Mouse (Mus musculus) CH12.LX (cell line): ENCODE measurements around the gene H2afj. TPM values are rescaled to one million over a fixed set of nuclear protein-coding genes. Genes with fewer than 3 reads are reported as not detected.
A peak's percentile ranks its signal among the peaks of the same experiment; 100 is the strongest.

Experiments used
- DNase-seq: peaks from one replicate; pipeline ENCODE4 v3.0.0-alpha.2; 2013; ENCODE audit errors: extremely low read depth
- H3K27ac ChIP-seq: 2 replicates; pipeline ENCODE4 v1.5.1; 2012; ENCODE audit warnings: low read depth, mild to moderate bottlenecking, control low read depth, moderate library complexity; ENCODE audit not compliant: insufficient read depth
- H3K27me3 ChIP-seq: replicated peaks from 2 replicates; pipeline ENCODE3; 2012; ENCODE audit warnings: inconsistent platforms
- H3K36me3 ChIP-seq, 2 experiments: replicated peaks in 1 of 2; 2 replicates each; pipeline versions ENCODE3 to v1.6.1; 2012; ENCODE audit warnings: inconsistent platforms in 1 of 2, low read length in 1 of 2, mild to moderate bottlenecking in 1 of 2, mixed read lengths in 1 of 2, moderate library complexity in 1 of 2; ENCODE audit not compliant: control insufficient read depth in 1 of 2, insufficient read depth in 1 of 2
- H3K4me1 ChIP-seq, 2 experiments: 2 replicates each; pipeline ENCODE4 v1.6.1; 2012; ENCODE audit warnings: inconsistent platforms in 1 of 2, moderate library complexity in 1 of 2; ENCODE audit not compliant: insufficient read depth in 2 of 2, control insufficient read depth in 1 of 2
- H3K4me2 ChIP-seq: 2 replicates; pipeline ENCODE4 v1.6.1; 2012; ENCODE audit warnings: low read depth, mild to moderate bottlenecking, control low read depth; ENCODE audit not compliant: poor library complexity, insufficient read depth, severe bottlenecking
- H3K4me3 ChIP-seq, 3 experiments: fragments of 150-350 bp in 1 of 3; sonication (generic) in 1 of 3; replicated peaks in 1 of 3; 2 replicates each; pipeline versions ENCODE3 to v1.5.1; 2011 to 2012; ENCODE audit warnings: low read depth in 2 of 3, low read length in 2 of 3, mild to moderate bottlenecking in 2 of 3, moderate library complexity in 2 of 3, control low read depth in 1 of 3, improper control_type of control experiment in 1 of 3, inconsistent platforms in 1 of 3, mixed read lengths in 1 of 3; ENCODE audit not compliant: poor library complexity in 1 of 3
- H3K79me2 ChIP-seq: replicated peaks from 2 replicates; pipeline ENCODE4 v1.6.1; 2012; ENCODE audit warnings: mild to moderate bottlenecking, moderate library complexity; ENCODE audit not compliant: control insufficient read depth, poor library complexity, insufficient read depth, severe bottlenecking; ENCODE audit errors: extremely low read depth
- H3K9ac ChIP-seq: 2 replicates; pipeline ENCODE4 v1.6.1; 2012; ENCODE audit warnings: low read depth, mild to moderate bottlenecking, control low read depth, moderate library complexity; ENCODE audit not compliant: insufficient read depth
- H3K9me3 ChIP-seq: replicated peaks from 2 replicates; pipeline ENCODE3; 2012; ENCODE audit warnings: low read length, inconsistent platforms, mixed read lengths
- CHD1 ChIP-seq: IDR thresholded peaks from 2 replicates; pipeline ENCODE4 v1.6.1; 2012; ENCODE audit warnings: low read depth, low read length, improper control_type of control experiment, inconsistent platforms
- CTCF ChIP-seq, 2 experiments: IDR thresholded peaks in 1 of 2; conservative IDR thresholded peaks in 1 of 2; 2 replicates each; pipeline ENCODE4 v1.5.1; 2011 to 2012; ENCODE audit warnings: low read depth in 2 of 2, low read length in 2 of 2, improper control_type of control experiment in 1 of 2, inconsistent platforms in 1 of 2, mild to moderate bottlenecking in 1 of 2, moderate library complexity in 1 of 2
- E2F4 ChIP-seq: IDR thresholded peaks from 2 replicates; pipeline ENCODE4 v1.6.1; 2011; ENCODE audit warnings: low read depth, low read length, improper control_type of control experiment; ENCODE audit not compliant: insufficient replicate concordance
- EP300 ChIP-seq: IDR thresholded peaks from 2 replicates; pipeline ENCODE4 v1.6.1; 2011; ENCODE audit warnings: low read length, improper control_type of control experiment
- ETS1 ChIP-seq: conservative IDR thresholded peaks from 2 replicates; pipeline ENCODE4 v1.6.1; 2012; ENCODE audit warnings: low read depth, mild to moderate bottlenecking, inconsistent platforms, low read length, improper control_type of control experiment, moderate library complexity
- HCFC1 ChIP-seq: IDR thresholded peaks from 2 replicates; pipeline ENCODE4 v1.6.1; 2012; ENCODE audit warnings: low read depth, mild to moderate bottlenecking, inconsistent platforms, low read length, improper control_type of control experiment
- JUN ChIP-seq: IDR thresholded peaks from 2 replicates; pipeline ENCODE4 v1.6.1; 2011; ENCODE audit warnings: low read depth, mild to moderate bottlenecking, low read length, improper control_type of control experiment, moderate library complexity; ENCODE audit not compliant: insufficient read depth
- JUND ChIP-seq: conservative IDR thresholded peaks from 2 replicates; pipeline ENCODE4 v1.6.1; 2011; ENCODE audit warnings: low read depth, low read length, improper control_type of control experiment
- KAT2A ChIP-seq: IDR thresholded peaks from 2 replicates; pipeline ENCODE4 v1.6.1; 2012; ENCODE audit warnings: low read length, improper control_type of control experiment, inconsistent platforms; ENCODE audit not compliant: insufficient replicate concordance
- MAFK ChIP-seq: IDR thresholded peaks from 2 replicates; pipeline ENCODE4 v1.6.1; 2011; ENCODE audit warnings: low read length, improper control_type of control experiment; ENCODE audit not compliant: insufficient replicate concordance
- MAZ ChIP-seq: IDR thresholded peaks from 2 replicates; pipeline ENCODE4 v1.6.1; 2012; ENCODE audit warnings: low read depth, mild to moderate bottlenecking, inconsistent platforms, low read length, improper control_type of control experiment, moderate library complexity
- MEF2A ChIP-seq: IDR thresholded peaks from 2 replicates; pipeline ENCODE4 v1.6.1; 2014; ENCODE audit warnings: low read depth, mild to moderate bottlenecking, inconsistent platforms, low read length, improper control_type of control experiment, borderline replicate concordance
- MXI1 ChIP-seq: IDR thresholded peaks from 2 replicates; pipeline ENCODE4 v1.6.1; 2011; ENCODE audit warnings: mild to moderate bottlenecking, low read depth, low read length, improper control_type of control experiment
- POLR2A ChIP-seq: IDR thresholded peaks from 2 replicates; pipeline ENCODE4 v1.6.1; 2011; ENCODE audit warnings: low read depth, mild to moderate bottlenecking, improper control_type of control experiment, low read length
- POLR2AphosphoS2 ChIP-seq: IDR thresholded peaks from 2 replicates; pipeline ENCODE4 v1.6.1; 2011; ENCODE audit warnings: low read depth, low read length, improper control_type of control experiment
- RCOR1 ChIP-seq: conservative IDR thresholded peaks from 2 replicates; pipeline ENCODE4 v1.6.1; 2012; ENCODE audit warnings: low read depth, mild to moderate bottlenecking, inconsistent platforms, low read length, improper control_type of control experiment
- SMC3 ChIP-seq: IDR thresholded peaks from 2 replicates; pipeline ENCODE4 v1.6.1; 2011; ENCODE audit warnings: low read depth, low read length, improper control_type of control experiment
- USF1 ChIP-seq: IDR thresholded peaks from 2 replicates; pipeline ENCODE4 v1.6.1; 2014; ENCODE audit warnings: low read depth, mild to moderate bottlenecking, inconsistent platforms, low read length, improper control_type of control experiment
- ZC3H11A ChIP-seq: IDR thresholded peaks from 2 replicates; pipeline ENCODE4 v1.6.1; 2012; ENCODE audit warnings: low read depth, mild to moderate bottlenecking, inconsistent platforms, low read length, improper control_type of control experiment
- ZKSCAN1 ChIP-seq: IDR thresholded peaks from 2 replicates; pipeline ENCODE4 v1.6.1; 2012; ENCODE audit warnings: low read depth, inconsistent platforms, low read length, improper control_type of control experiment, borderline replicate concordance
- ZNF384 ChIP-seq: IDR thresholded peaks from 2 replicates; pipeline ENCODE4 v1.6.1; 2012; ENCODE audit warnings: low read depth, low read length, improper control_type of control experiment, inconsistent platforms
- dilution Hi-C: fragments of 300-500 bp; cut with MboI; formaldehyde crosslinking; loops from 2 replicates; pipeline ENCODE4 v1.14.3; 2020; ENCODE audit warnings: low sequenced_read_pairs; ENCODE audit not compliant: extremely low pct_unique_long_range_greater_than_20kb, extremely low pct_ligation_motif_present
- in situ Hi-C: fragments of 300-500 bp; cut with MboI; formaldehyde crosslinking; loops from 3 replicates; pipeline ENCODE4 v1.14.3; 2019; ENCODE audit warnings: low sequenced_read_pairs, low pct_ligation_motif_present, low pct_unique_long_range_greater_than_20kb, mixed read lengths
- polyA plus RNA-seq: library from polyadenylated mRNA; unstranded; fragments of >175 nt; gene quantifications from 2 replicates; pipeline ENCODE4 v1.2.1, GENCODE M21; 2012; ENCODE audit warnings: low read depth; ENCODE audit not compliant: insufficient read length
- total RNA-seq, 2 experiments: library from RNA; depleted of rRNA; stranded (reverse); fragments of 300-350 nt in 1 of 2; fragments of >200 nt in 1 of 2; gene quantifications; 2 replicates each; pipeline ENCODE4 v1.2.3; 2012 to 2014

H2afj gene
- total and polyA plus RNA-seq, 3 experiments: 124 to 217 (median 158) TPM

- Histone ChIP-seq H3K4me2 (peak overlapping the region; percentile 34; the same call in 1 of the 2 replicates), H3K27ac (no peak overlapping the region), H3K27me3 (no peaks in the 10 kb centered on the region), H3K9ac (no peak overlapping the region), H3K36me3 (peaks cover 3 to 5% of the 10 kb centered on the region in 2 experiments), H3K4me3 (no peak overlapping the region), H3K9me3 (no peaks in the 10 kb centered on the region), H3K4me1 (peaks cover 6 to 43% of the 10 kb centered on the region in 2 experiments), H3K79me2 (peaks cover 21% of the 10 kb centered on the region)
- no peak for DNase-seq
- dilution Hi-C loops: no loop called here
- TF ChIP-seq CHD1 (no peak), ZNF384 (peak; percentile 24; the same call in 1 of the 2 replicates)
- in situ Hi-C loops: no loop called here
These were observed 2.7 kb upstream of the H2afj start for GRCm38 (mm10) chr6:136805409-136805775.

- in situ Hi-C loops (no loop called here), dilution Hi-C loops (no loop called here)
- Histone ChIP-seq H3K4me2 (no peak overlapping the region), H3K79me2 (peaks cover 30% of the 10 kb centered on the region), H3K9me3 (no peaks in the 10 kb centered on the region), H3K4me3 (no peak overlapping the region), H3K9ac (no peak overlapping the region), H3K36me3 (peaks cover 4 to 14% of the 10 kb centered on the region in 2 experiments), H3K27ac (no peak overlapping the region), H3K27me3 (no peaks in the 10 kb centered on the region), H3K4me1 (peaks cover 6 to 54% of the 10 kb centered on the region in 2 experiments)
- TF ChIP-seq SMC3: no peak
- no peak for TF ChIP-seq EP300
- no peak for TF ChIP-seq MEF2A
- TF ChIP-seq POLR2A: no peak
- no peak for TF ChIP-seq POLR2AphosphoS2
- TF ChIP-seq MAFK: no peak
- no peak for DNase-seq
These were observed 1.2 kb upstream of the H2afj start for GRCm38 (mm10) chr6:136806819-136807218.

GRCm38 (mm10) chr6:136807395-136808013, 540 bp upstream of the H2afj start:
- Histone ChIP-seq H3K4me1 (peaks cover 6 to 59% of the 10 kb centered on the region in 2 experiments), H3K4me2 (peak overlapping the region; percentile 19; the same call in 1 of the 2 replicates), H3K4me3 (peak overlapping the region; percentile 19 to 90 (median 53)), H3K9me3 (no peaks in the 10 kb centered on the region), H3K27me3 (no peaks in the 10 kb centered on the region), H3K27ac (no peak overlapping the region), H3K79me2 (peaks cover 30% of the 10 kb centered on the region), H3K36me3 (peaks cover 9 to 21% of the 10 kb centered on the region in 2 experiments), H3K9ac (no peak overlapping the region; the same call in 1 of the 2 replicates)
- TF ChIP-seq RCOR1 (no peak), KAT2A (no peak), JUND (no peak), JUN (no peak), EP300 (no peak), CTCF (conservative IDR thresholded peaks at IDR 0.05 in 1 of 2, IDR thresholded peaks at IDR 0.05 in 1 of 2; ENCODE audit: low read depth in 2 of 2, low read length in 2 of 2) (no peak), ZC3H11A (no peak), MXI1 (no peak), CHD1 (no peak), ZNF384 (no peak), ZKSCAN1 (no peak), USF1 (no peak), ETS1 (no peak), HCFC1 (no peak), MAFK (no peak), POLR2AphosphoS2 (no peak), MAZ (no peak), E2F4 (no peak), MEF2A (no peak)
- in situ Hi-C loops: no loop called here
- DNase-seq: no peak
- dilution Hi-C loops: no loop called here
